Mouse (Mus musculus): ENCODE results near the gene Ppm1f. TPM values are rescaled to one million over a fixed set of nuclear protein-coding genes. Genes with fewer than 3 reads are reported as not detected.

The Ppm1f gene
- polyA plus RNA-seq, 1 experiment, result 11.3 TPM

- peaks cover 13% of the 10 kb centered on the region for H3K36me3 ChIP-seq (ENCODE audit: control insufficient read depth, insufficient read depth, low read length)
These were observed 11.5 kb downstream of the Ppm1f start for GRCm38 (mm10) chr16:16907799-16908198.

DNA sequence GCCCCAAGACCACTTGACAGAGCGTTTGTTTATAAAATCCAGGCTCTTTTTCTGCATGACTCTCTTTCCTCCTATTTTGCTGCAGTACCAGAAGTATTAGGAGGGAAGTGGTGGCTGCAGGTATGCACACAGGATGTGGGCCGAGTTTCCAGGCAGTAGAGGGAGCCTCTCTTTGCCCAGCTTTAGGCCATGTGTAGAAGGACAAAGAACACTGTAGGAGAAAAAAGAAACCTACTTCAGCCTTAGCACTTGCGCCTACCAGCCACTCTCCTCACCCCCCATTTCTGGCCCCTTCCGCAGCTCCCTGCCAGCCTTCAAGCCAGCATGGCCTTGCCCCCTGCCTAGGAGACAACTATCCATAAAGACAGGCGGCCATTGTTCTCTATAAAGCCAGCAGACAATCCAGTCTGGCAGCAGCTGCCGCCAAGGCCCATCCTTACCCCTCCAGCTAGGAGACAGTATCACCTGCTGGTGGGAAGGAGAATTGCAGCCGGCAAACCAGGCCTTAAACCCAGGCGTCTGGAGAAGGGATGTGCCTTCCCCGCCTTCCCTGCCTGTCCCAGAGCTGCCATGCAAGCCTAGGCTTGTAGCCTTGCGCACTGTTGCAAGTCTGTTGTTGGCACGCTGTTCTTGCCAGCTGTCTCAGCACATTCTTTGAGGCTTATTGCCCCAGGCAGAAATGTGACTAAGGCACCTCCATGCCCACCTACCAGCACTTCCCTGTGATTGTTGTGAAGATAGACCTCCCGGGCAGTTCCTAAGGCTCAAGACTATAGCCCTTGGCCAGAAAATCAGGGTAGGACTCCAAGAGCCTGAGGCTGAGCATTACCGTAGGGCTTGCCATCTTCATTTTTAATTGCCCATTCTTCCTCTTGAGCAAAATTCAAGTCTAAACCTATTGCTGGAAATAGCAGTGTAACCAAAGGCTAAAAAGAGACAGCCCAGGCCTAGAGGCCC, 15.7 kb downstream of the Ppm1f start:
- peak; percentile 92; the same call in 1 of the 2 replicates for TF ChIP-seq CTCF (IDR thresholded peaks at IDR 0.05; ENCODE audit: extremely low read depth, insufficient read depth, insufficient read length, insufficient replicate concordance)
- TF ChIP-seq POLR2A (IDR thresholded peaks at IDR 0.05; ENCODE audit: low read depth, low read length), result no peak
- no peak overlapping the region for H3K4me3 ChIP-seq (ENCODE audit: extremely low read depth, insufficient read depth, insufficient read length)
- H3K36me3 ChIP-seq (ENCODE audit: control insufficient read depth, insufficient read depth, low read length), result peaks cover 10% of the 10 kb centered on the region
- WGBS, result 58% methylated on average over 13 of the region's 13 CpGs
- no peak overlapping the region for H3K27ac ChIP-seq (ENCODE audit: insufficient read depth, low read length)
- peak; percentile 23 to 68 for DNase-seq (ENCODE audit: low read depth in 1 of 2, low spot score in 2 of 2)
- no peaks in the 10 kb centered on the region for H3K4me1 ChIP-seq (ENCODE audit: control insufficient read depth, insufficient read depth, insufficient read length)
- no peaks in the 10 kb centered on the region for H3K27me3 ChIP-seq (ENCODE audit: control insufficient read depth, insufficient read depth, low read length)

More at GRCm38 (mm10) chr16:16907799-16908198, 11.5 kb downstream of the Ppm1f start:
- H3K27me3 ChIP-seq (ENCODE audit: control insufficient read depth, insufficient read depth, low read length), result no peaks in the 10 kb centered on the region
- no peak for TF ChIP-seq POLR2A (IDR thresholded peaks at IDR 0.05; ENCODE audit: low read depth, low read length)
- no peak for TF ChIP-seq CTCF (IDR thresholded peaks at IDR 0.05; ENCODE audit: extremely low read depth, insufficient read depth, insufficient read length, insufficient replicate concordance)
- H3K27ac ChIP-seq (ENCODE audit: insufficient read depth, low read length), result peak overlapping the region; percentile 46
- WGBS, result 54% methylated on average over 6 of the region's 6 CpGs
- DNase-seq (ENCODE audit: low read depth in 1 of 2, low spot score in 2 of 2), result no peak
- no peak overlapping the region for H3K4me3 ChIP-seq (ENCODE audit: extremely low read depth, insufficient read depth, insufficient read length)
- no peaks in the 10 kb centered on the region for H3K4me1 ChIP-seq (ENCODE audit: control insufficient read depth, insufficient read depth, insufficient read length)

GRCm38 (mm10) chr16:16913440-16913839, 17.2 kb downstream of the Ppm1f start:
- no peak for DNase-seq (ENCODE audit: low read depth in 1 of 2, low spot score in 2 of 2)
- Histone ChIP-seq H3K27ac (ENCODE audit: insufficient read depth, low read length) (no peak overlapping the region), H3K27me3 (ENCODE audit: control insufficient read depth, insufficient read depth, low read length) (no peaks in the 10 kb centered on the region), H3K4me1 (ENCODE audit: control insufficient read depth, insufficient read depth, insufficient read length) (no peaks in the 10 kb centered on the region), H3K36me3 (ENCODE audit: control insufficient read depth, insufficient read depth, low read length) (peaks cover 13% of the 10 kb centered on the region), H3K4me3 (ENCODE audit: extremely low read depth, insufficient read depth, insufficient read length) (no peak overlapping the region)
- 95% methylated on average over 1 of the region's 1 CpGs for WGBS
- TF ChIP-seq CTCF (IDR thresholded peaks at IDR 0.05; ENCODE audit: extremely low read depth, insufficient read depth, insufficient read length, insufficient replicate concordance) (no peak), POLR2A (IDR thresholded peaks at IDR 0.05; ENCODE audit: low read depth, low read length) (no peak)

- Histone ChIP-seq H3K4me1 (ENCODE audit: control insufficient read depth, insufficient read depth, insufficient read length) (no peaks in the 10 kb centered on the region), H3K27me3 (ENCODE audit: control insufficient read depth, insufficient read depth, low read length) (no peaks in the 10 kb centered on the region), H3K4me3 (ENCODE audit: extremely low read depth, insufficient read depth, insufficient read length) (no peak overlapping the region), H3K36me3 (ENCODE audit: control insufficient read depth, insufficient read depth, low read length) (peaks cover 20% of the 10 kb centered on the region), H3K27ac (ENCODE audit: insufficient read depth, low read length) (no peak overlapping the region)
- TF ChIP-seq CTCF (IDR thresholded peaks at IDR 0.05; ENCODE audit: extremely low read depth, insufficient read depth, insufficient read length, insufficient replicate concordance), result no peak
- TF ChIP-seq POLR2A (IDR thresholded peaks at IDR 0.05; ENCODE audit: low read depth, low read length), result no peak
- WGBS, result 89% methylated on average over 7 of the region's 7 CpGs
- DNase-seq (ENCODE audit: low read depth in 1 of 2, low spot score in 2 of 2), result no peak
These were observed 22.3 kb downstream of the Ppm1f start for GRCm38 (mm10) chr16:16918441-16919117.

DNA sequence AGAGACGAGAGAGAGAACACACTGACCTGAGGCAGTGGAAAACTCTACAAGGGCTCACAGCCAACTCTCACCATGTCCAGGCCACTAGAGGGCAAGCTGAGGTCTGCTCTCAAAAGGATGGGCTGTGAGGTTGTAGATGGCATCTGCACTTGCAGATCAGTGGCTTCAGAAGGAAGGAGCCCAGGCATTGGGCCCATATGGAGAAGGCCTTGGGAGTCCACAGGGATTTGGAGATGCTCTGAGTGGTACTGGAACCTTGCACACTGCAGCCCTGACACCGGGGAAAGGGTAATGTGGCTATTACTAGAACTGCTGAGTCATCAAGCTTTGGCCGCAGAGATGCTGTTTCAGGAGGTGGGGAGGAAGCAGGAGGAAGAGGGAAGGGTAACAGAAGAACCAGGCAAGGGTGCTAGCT, 24.8 kb downstream of the Ppm1f start:
- 41% methylated on average over 3 of the region's 3 CpGs for WGBS
- no peaks in the 10 kb centered on the region for H3K4me1 ChIP-seq (ENCODE audit: control insufficient read depth, insufficient read depth, insufficient read length)
- peaks cover 23% of the 10 kb centered on the region for H3K36me3 ChIP-seq (ENCODE audit: control insufficient read depth, insufficient read depth, low read length)
- DNase-seq (ENCODE audit: low read depth in 1 of 2, low spot score in 2 of 2), result peak in 1 of 2 experiments; percentile 18
- no peak overlapping the region for H3K27ac ChIP-seq (ENCODE audit: insufficient read depth, low read length)
- H3K4me3 ChIP-seq (ENCODE audit: extremely low read depth, insufficient read depth, insufficient read length), result no peak overlapping the region
- TF ChIP-seq CTCF (IDR thresholded peaks at IDR 0.05; ENCODE audit: extremely low read depth, insufficient read depth, insufficient read length, insufficient replicate concordance), result no peak
- TF ChIP-seq POLR2A (IDR thresholded peaks at IDR 0.05; ENCODE audit: low read depth, low read length), result no peak
- no peaks in the 10 kb centered on the region for H3K27me3 ChIP-seq (ENCODE audit: control insufficient read depth, insufficient read depth, low read length)

DNA sequence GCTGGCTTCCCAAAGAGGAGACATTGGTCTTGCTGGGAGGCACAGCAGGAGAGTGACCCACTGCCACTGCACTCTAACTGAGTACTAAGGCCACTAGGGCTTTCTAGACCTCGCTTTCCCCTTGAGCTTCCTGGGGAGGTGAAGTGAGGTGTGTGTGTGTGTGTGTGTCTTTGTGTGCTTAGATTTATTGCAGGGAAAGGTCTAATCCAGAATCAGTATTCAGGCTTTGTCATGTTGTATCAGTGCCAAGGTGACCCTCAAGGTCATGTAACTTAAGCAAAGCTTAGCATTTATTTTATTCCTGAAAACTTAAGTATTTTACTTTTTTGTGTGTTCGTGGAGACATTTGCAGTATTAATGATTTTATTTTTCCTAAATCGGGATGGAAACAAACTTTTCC, 28.2 kb downstream of the Ppm1f start:
- WGBS, result 85% methylated on average over 3 of the region's 3 CpGs
- TF ChIP-seq CTCF (IDR thresholded peaks at IDR 0.05; ENCODE audit: extremely low read depth, insufficient read depth, insufficient read length, insufficient replicate concordance) (no peak), POLR2A (IDR thresholded peaks at IDR 0.05; ENCODE audit: low read depth, low read length) (no peak)
- Histone ChIP-seq H3K4me3 (ENCODE audit: extremely low read depth, insufficient read depth, insufficient read length) (no peak overlapping the region), H3K27ac (ENCODE audit: insufficient read depth, low read length) (no peak overlapping the region), H3K36me3 (ENCODE audit: control insufficient read depth, insufficient read depth, low read length) (peaks cover 10% of the 10 kb centered on the region; the same call in 1 of the 2 replicates), H3K4me1 (ENCODE audit: control insufficient read depth, insufficient read depth, insufficient read length) (no peaks in the 10 kb centered on the region), H3K27me3 (ENCODE audit: control insufficient read depth, insufficient read depth, low read length) (no peaks in the 10 kb centered on the region)
- no peak for DNase-seq (ENCODE audit: low read depth in 1 of 2, low spot score in 2 of 2)

Data from spleen, adult 2 months (tissue).